Mouse (Mus musculus) lung, adult 2 months (tissue): ENCODE measurements around the gene Wbp1l. TPM values are rescaled to one million over a fixed set of nuclear protein-coding genes. Genes with fewer than 3 reads are reported as not detected.
A peak's percentile ranks its signal among the peaks of the same experiment; 100 is the strongest.

Experiments used
- DNase-seq: peaks from one replicate; pipeline ENCODE4 v3.0.0; 2022
- H3K4me1 ChIP-seq: fragments of 200-500 bp; 2 replicates; pipeline ENCODE4 v1.6.1; 2011; ENCODE audit warnings: low read length; ENCODE audit not compliant: control insufficient read depth, insufficient read depth
- H3K4me3 ChIP-seq: fragments of 200-500 bp; replicated peaks from 2 replicates; pipeline ENCODE3; 2011; ENCODE audit warnings: low read depth, mild to moderate bottlenecking, control low read depth, low read length; ENCODE audit errors: extremely low read depth
- CTCF ChIP-seq: fragments of 200-500 bp; IDR thresholded peaks from 2 replicates; pipeline ENCODE4 v1.5.1; 2011; ENCODE audit warnings: mild to moderate bottlenecking, low read length, control low read depth; ENCODE audit not compliant: insufficient read depth
- POLR2A ChIP-seq: fragments of 200-500 bp; IDR thresholded peaks from 2 replicates; pipeline ENCODE4 v1.6.1; 2011; ENCODE audit warnings: low read depth, mild to moderate bottlenecking, control low read depth, low read length, borderline replicate concordance; ENCODE audit errors: extremely low read depth
- WGBS: fragments of 180-500 bp; shearing (Covaris S2); methylation state at CpG from one replicate; pipeline ENCODE4 v1.1.7; 2018; 5-methylcytosine and 5-hydroxymethylcytosine counted together
- polyA plus RNA-seq: library from polyadenylated mRNA; depleted of rRNA; stranded (reverse); fragments of >200 nt; gene quantifications from 2 replicates; pipeline ENCODE4 v1.2.3, GENCODE M21; 2012; rRNA removed

Wbp1l gene
- 47.3 and 54.3 TPM in 2 replicates for polyA plus RNA-seq

- H3K4me1 ChIP-seq = peaks cover 3% of the 10 kb centered on the region; the same call in 1 of the 2 replicates
- H3K4me3 ChIP-seq = peak within 1 kb of the TSS; percentile 84
- WGBS = 1% methylated on average over 21 of the region's 22 CpGs
- TF ChIP-seq CTCF (no peak), POLR2A (peak; percentile 82; the same call in 1 of the 2 replicates)
- peak; percentile 91 for DNase-seq
Measured at GRCm38 (mm10) chr19:46598720-46599252, at the start of gene Wbp1l. Gene Wbp1l, plus strand, starts transcription at chr19:46599084.

DNA sequence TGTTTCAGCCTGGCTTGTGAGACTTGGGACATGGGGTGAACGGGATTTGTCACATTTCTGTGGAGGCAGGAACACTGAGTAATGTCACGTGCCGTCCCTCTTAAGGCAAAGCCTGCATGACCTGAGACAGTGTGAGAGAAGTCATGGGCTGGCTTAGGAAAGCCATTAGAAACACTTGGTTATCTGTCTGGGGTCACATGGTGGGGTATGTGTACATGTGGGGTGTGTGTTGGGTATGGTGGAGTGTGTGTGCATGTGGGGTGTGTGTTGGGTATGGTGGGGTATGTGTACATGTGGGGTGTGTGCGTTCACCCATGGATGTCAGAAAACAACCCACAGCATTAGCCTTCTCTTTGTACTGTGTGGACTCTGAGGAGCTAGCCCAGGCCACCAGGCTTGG lies 48.5 kb upstream of the Wbp1l start:
- TF ChIP-seq POLR2A (no peak), CTCF (no peak)
- H3K4me1 ChIP-seq = peaks cover 8% of the 10 kb centered on the region; the same call in 1 of the 2 replicates
- WGBS = 93% methylated on average over 4 of the region's 4 CpGs
- H3K4me3 ChIP-seq = no peak overlapping the region
- DNase-seq = no peak

- Histone ChIP-seq H3K4me1 (peaks cover 5% of the 10 kb centered on the region; the same call in 1 of the 2 replicates), H3K4me3 (no peak overlapping the region)
- no peak for DNase-seq
- TF ChIP-seq CTCF (no peak), POLR2A (no peak)
- 68% methylated on average over 4 of the region's 4 CpGs for WGBS
Measured at GRCm38 (mm10) chr19:46552496-46552895, 46.4 kb upstream of the Wbp1l start.

DNA sequence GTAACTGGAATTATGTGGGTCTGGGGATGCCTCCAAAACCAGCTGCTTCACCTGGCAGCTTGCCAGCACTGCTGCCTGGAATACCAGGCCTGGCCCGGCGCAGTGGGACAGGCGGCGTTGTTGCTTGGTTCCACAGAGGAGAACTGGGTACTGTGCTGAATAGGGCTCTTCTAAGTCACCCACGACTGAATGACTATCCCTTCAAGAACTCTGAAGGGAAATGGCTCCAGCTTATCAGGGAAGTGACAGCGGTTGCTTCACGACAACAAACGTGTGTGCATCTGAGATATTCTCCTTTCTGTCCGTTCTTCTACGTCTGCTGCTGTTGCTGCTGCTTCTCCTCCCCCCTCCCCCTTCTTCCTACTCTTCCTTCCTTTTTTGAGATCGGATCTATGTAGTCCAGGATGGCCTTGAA lies 45.3 kb upstream of the Wbp1l start:
- WGBS = 38% methylated on average over 11 of the region's 11 CpGs

DNA sequence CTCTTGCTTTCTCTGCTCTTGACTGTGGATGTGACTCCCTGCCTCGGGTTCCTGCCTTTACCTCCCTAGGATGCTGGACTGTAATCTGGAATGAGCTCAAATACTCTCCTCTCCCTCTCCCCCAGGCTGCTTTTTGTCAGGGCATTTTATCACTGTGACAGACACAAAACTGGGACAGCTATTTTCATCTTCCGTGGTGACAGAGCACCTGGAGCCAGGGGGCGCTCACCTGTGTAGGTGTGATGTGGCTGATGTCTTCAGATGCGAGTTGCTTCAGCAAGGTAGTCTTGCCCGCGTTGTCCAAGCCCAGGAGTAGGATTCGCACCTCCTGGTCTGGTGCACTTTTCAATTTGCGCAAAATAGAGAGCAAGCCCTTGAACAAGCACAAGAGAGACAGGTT lies 40.9 kb upstream of the Wbp1l start:
- DNase-seq = no peak
- TF ChIP-seq POLR2A (no peak), CTCF (no peak)
- no peak overlapping the region for H3K4me3 ChIP-seq
- WGBS = 81% methylated on average over 8 of the region's 8 CpGs
- no peaks in the 10 kb centered on the region for H3K4me1 ChIP-seq

More for the DNA sequence above, 45.3 kb upstream of the Wbp1l start:
- DNase-seq = no peak
- TF ChIP-seq CTCF = no peak
- TF ChIP-seq POLR2A = no peak
- H3K4me1 ChIP-seq = no peaks in the 10 kb centered on the region
- no peak overlapping the region for H3K4me3 ChIP-seq

DNA sequence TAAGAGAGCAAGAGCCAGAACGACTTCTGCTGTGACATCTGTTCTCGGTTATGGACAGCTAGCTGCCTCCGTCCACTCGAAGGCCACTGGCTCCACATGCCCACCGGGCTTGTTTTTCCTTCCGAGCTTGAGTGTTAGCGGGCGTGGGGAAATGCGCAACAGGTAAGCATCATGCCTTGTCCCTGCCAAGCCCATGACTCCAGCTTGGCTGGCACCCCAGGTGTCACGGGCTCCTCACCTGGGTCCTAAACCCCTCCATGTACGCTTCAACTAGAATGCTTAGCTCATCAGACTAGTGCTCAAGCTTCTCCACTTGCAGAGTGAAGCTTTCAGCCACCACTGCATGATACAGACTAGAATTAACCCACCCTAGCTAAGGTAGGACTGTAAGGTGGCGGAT lies 40.3 kb upstream of the Wbp1l start:
- TF ChIP-seq POLR2A = no peak
- no peak for TF ChIP-seq CTCF
- WGBS = 69% methylated on average over 12 of the region's 12 CpGs
- no peaks in the 10 kb centered on the region for H3K4me1 ChIP-seq
- H3K4me3 ChIP-seq = no peak overlapping the region
- peak; percentile 42 for DNase-seq

DNA sequence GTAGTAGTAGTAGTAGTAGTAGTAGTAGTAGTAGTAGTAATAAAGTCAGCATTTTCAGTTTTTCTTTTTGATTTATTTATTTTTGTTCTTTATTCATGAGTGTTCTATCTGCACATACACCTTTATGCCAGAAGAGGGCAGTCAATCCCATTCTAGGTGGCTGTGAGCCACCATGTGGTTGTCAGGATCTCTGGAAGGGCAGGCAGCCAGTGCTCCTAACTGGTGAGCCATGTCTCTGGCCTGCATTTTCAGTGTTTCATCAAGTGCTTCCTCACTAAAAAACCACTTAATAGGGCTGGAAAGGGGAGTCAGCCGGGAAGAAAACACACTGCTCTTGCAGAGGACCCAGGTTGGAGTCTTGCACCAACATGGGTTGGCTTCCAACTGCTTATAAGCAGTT lies 36.8 kb upstream of the Wbp1l start:
- H3K4me3 ChIP-seq = no peak overlapping the region
- 27% methylated on average over 1 of the region's 1 CpGs for WGBS
- H3K4me1 ChIP-seq = no peaks in the 10 kb centered on the region
- TF ChIP-seq CTCF (peak; percentile 78), POLR2A (no peak)
- peak; percentile 49 for DNase-seq

DNA sequence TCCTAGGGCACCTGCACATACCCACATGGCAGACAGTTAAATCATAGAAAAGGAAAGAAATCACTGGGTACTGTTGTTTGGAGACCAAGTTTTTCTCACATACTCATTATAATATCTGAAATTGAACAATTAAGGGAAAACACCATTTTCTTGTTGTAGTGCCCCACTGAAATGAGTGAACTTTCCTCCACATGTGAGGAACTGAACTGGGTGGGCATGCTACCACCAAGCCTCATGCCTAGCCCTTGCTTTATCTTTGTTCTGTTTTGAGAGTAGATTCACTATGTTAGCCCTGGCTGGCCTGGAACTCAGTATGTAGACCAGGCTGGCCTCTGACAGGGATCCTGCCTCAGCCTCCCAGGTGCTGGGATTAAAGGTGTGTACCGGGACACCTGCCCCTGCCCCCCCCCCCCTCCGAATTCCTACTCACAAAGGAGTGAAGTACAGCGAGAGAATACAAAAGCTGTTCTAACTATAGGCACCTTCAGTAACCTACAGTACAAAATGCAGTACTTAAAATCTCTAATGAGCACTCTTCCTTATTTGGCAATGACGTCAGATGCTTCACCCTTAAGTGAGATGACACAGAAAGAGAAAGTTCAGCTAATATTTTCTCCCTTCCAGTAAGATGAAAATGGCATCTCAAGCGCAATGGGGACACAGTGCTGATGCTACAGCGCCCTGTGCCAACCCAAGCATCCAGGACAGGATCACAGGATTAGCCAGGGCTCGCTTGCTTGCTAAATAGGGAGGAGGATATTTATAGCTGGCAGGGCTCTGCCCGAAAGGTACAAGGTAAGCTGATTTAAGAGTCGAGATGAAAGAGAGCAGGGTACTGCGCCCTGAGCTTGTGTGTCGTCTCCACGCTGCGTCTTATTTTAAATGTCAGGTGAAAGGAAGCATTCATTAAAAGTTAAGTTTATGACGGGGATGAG lies 36.0 kb upstream of the Wbp1l start:
- Histone ChIP-seq H3K4me1 (no peaks in the 10 kb centered on the region), H3K4me3 (no peak overlapping the region)
- 83% methylated on average over 14 of the region's 14 CpGs for WGBS
- no peak for DNase-seq
- TF ChIP-seq POLR2A = no peak
- no peak for TF ChIP-seq CTCF

DNA sequence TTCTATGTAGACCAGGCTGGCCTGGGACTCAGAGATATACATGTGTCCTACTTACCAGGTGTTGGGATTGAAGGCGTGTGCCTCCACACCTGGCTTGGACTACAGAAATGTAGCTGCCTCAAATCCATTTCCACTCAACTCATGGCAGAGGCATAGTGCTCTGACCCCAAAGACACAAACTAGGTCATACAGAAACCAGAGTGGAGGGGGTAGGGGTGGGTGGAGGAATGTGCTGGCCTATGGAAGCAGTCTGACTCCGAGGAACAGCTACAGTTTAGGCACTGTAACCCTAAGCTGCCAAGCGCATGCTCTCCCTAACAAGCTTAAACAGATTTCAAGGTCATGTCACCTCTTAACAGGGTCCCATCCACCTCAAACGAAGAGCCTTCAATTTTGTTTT lies 35.3 kb upstream of the Wbp1l start:
- DNase-seq = no peak
- WGBS = 82% methylated on average over 4 of the region's 4 CpGs
- Histone ChIP-seq H3K4me1 (no peaks in the 10 kb centered on the region), H3K4me3 (no peak overlapping the region)
- TF ChIP-seq CTCF = no peak
- TF ChIP-seq POLR2A = no peak
